Mouse (Mus musculus) megakaryocyte, embryonic 14.5 days (primary cell): ENCODE data around the gene Mgat4d.

Experiments used
- FLI1 ChIP-seq: IDR thresholded peaks from 2 replicates; pipeline ENCODE4 v1.6.1; 2012; ENCODE audit warnings: low read length, inconsistent platforms, mixed read lengths
- GATA1 ChIP-seq: IDR thresholded peaks from 3 replicates; pipeline ENCODE4 v1.6.1; 2012; ENCODE audit warnings: mixed read lengths, low read length, inconsistent platforms, borderline replicate concordance

DNA sequence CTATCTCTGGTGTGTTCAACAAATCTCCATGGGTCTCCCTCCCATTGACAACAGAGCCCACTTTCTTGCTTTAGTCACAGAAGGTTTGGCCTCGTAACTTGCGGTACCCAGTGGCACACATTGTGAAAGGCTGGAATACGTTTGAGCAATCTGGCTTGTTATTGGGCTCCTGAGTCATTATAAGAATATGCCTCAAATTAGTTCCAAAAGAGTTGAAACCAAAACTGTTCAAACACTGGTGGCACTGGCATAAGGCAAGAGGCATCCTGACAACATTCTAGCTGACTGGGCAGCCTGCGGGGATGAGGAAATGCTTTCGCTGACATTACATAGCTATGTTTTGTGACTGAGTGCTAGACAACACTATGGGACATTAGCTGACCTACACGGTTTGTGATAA lies 38.4 kb upstream of the Mgat4d start:
- TF ChIP-seq FLI1 (no peak), GATA1 (no peak)
